21 mouse cellular contexts compared by ENCODE assay signal in the genomic region with DNA sequence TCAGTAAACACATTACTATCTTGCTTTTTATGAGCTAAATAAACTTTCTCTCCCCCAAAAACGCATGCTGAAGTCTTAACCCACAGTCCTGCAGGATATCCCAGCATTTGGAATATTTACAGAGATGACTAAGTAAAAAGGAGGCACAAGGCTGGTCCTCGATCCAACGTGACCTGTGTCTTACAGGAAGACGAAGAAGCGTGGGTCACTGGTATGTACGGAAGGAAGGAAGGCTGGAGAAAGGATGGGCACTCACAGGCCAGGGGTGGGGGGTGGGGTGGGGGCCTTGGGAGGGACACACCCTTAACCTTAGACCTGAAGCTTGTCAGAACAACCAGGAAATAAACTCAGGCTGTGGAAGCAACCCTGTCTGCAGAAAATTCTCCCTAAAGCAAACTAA. TPM values are rescaled to one million over a fixed set of nuclear protein-coding genes. Genes with fewer than 3 reads are reported as not detected.
DNase-seq lines count a peak whose midpoint lies in the region; ATAC-seq and TF ChIP-seq lines count a peak whose summit lies in the region.
"Had no signal": no experiment of that assay in that cellular context is flagged by ENCODE, and none has a peak within 500 bp of the region (broad histone marks: within the 10 kb centered on the region; RNA-seq: fewer than 3 reads in every experiment).

No protein-coding gene starts in this region.

- no peak for TF ChIP-seq CTCF in kidney, adult 2 months (conservative IDR thresholded peaks at IDR 0.05; ENCODE audit: insufficient read depth, insufficient read length, low read depth, low read length)
- no peak for TF ChIP-seq CTCF in lung, adult 2 months (IDR thresholded peaks at IDR 0.05; ENCODE audit: insufficient read depth, low read length)
- no peak for TF ChIP-seq CTCF in embryonic fibroblast, embryonic 13.5 days (IDR thresholded peaks at IDR 0.05; ENCODE audit: borderline replicate concordance, insufficient read depth, low read length)

- ATAC-seq in lung, embryonic 15.5 days (ENCODE audit: borderline replicate concordance, extremely low read depth, low FRiP score, low TSS enrichment): peak; percentile 32
- no peak for ATAC-seq in forebrain, embryonic 15.5 days (replicated peaks)
- ATAC-seq: forebrain, embryonic 14.5 days had no signal

- H3K9ac ChIP-seq in lung, embryonic 15.5 days: no peak overlapping the region
- no peak overlapping the region for H3K9ac ChIP-seq in forebrain, embryonic 15.5 days (replicated peaks)
- H3K9ac ChIP-seq: embryonic facial prominence, embryonic 12.5 days; hindbrain, embryonic 14.5 days; limb, embryonic 12.5 days had no signal

- no peaks in the 10 kb centered on the region for H3K9me3 ChIP-seq in lung, embryonic 15.5 days
- no peaks in the 10 kb centered on the region for H3K9me3 ChIP-seq in forebrain, embryonic 15.5 days
- H3K9me3 ChIP-seq: embryonic facial prominence, embryonic 12.5 days; limb, embryonic 12.5 days; midbrain, embryonic 10.5 days had no signal

- 55% methylated on average over 6 of the region's 6 CpGs for WGBS in kidney, adult 2 months
- 46% methylated on average over 6 of the region's 6 CpGs for WGBS in lung, embryonic 15.5 days
- 43% methylated on average over 6 of the region's 6 CpGs for WGBS in lung, adult 2 months
- WGBS in forebrain, embryonic 15.5 days: 87% methylated on average over 6 of the region's 6 CpGs

- peak overlapping the region; percentile 78 for H3K27ac ChIP-seq in kidney, adult 2 months (ENCODE audit: insufficient read depth, low read depth, low read length)
- peak overlapping the region; percentile 22; the same call in 1 of the 2 replicates for H3K27ac ChIP-seq in lung, embryonic 15.5 days
- H3K27ac ChIP-seq in embryonic fibroblast, embryonic 13.5 days (ENCODE audit: insufficient read depth, low read length): peak overlapping the region; percentile 94
- H3K27ac ChIP-seq in forebrain, embryonic 15.5 days (replicated peaks): no peak overlapping the region
- H3K27ac ChIP-seq: embryonic facial prominence, embryonic 12.5 days; hindbrain, embryonic 14.5 days; limb, embryonic 12.5 days; macrophage; midbrain, embryonic 10.5 days had no signal

- no peak overlapping the region for H3K4me3 ChIP-seq in kidney, adult 2 months (ENCODE audit: insufficient read depth, low read depth, low read length)
- H3K4me3 ChIP-seq in lung, embryonic 15.5 days: no peak overlapping the region
- H3K4me3 ChIP-seq in lung, adult 2 months (replicated peaks; ENCODE audit: extremely low read depth, low read depth, low read length): no peak overlapping the region
- no peak overlapping the region for H3K4me3 ChIP-seq in embryonic fibroblast, embryonic 13.5 days (ENCODE audit: insufficient read depth, low read length)
- no peak overlapping the region for H3K4me3 ChIP-seq in myocyte
- no peak overlapping the region for H3K4me3 ChIP-seq in forebrain, embryonic 15.5 days
- H3K4me3 ChIP-seq: embryonic facial prominence, embryonic 12.5 days; limb, embryonic 12.5 days; midbrain, embryonic 10.5 days had no signal

- no peak for TF ChIP-seq POLR2A in kidney, adult 2 months (IDR thresholded peaks at IDR 0.05; ENCODE audit: low read depth, low read length)
- TF ChIP-seq POLR2A in lung, adult 2 months (IDR thresholded peaks at IDR 0.05; ENCODE audit: borderline replicate concordance, extremely low read depth, low read depth, low read length): no peak
- no peak for TF ChIP-seq POLR2A in embryonic fibroblast, embryonic 13.5 days (IDR thresholded peaks at IDR 0.05; ENCODE audit: low read depth, low read length)
- TF ChIP-seq POLR2A in myocyte (IDR thresholded peaks at IDR 0.05; ENCODE audit: insufficient read length, low read depth): no peak

- H3ac ChIP-seq in myocyte (ENCODE audit: control insufficient read depth, insufficient read length): no peak overlapping the region

- H3K79me2 ChIP-seq in myocyte (ENCODE audit: control insufficient read depth, insufficient read depth): no peaks in the 10 kb centered on the region

- no peaks in the 10 kb centered on the region; the same call in none of the 2 replicates for H3K36me3 ChIP-seq in kidney, adult 2 months (ENCODE audit: control insufficient read depth, insufficient read depth, low read length)
- peaks cover 5% of the 10 kb centered on the region; the same call in 1 of the 2 replicates for H3K36me3 ChIP-seq in lung, embryonic 15.5 days
- no peaks in the 10 kb centered on the region for H3K36me3 ChIP-seq in myocyte (ENCODE audit: control insufficient read depth, insufficient read depth)
- no peaks in the 10 kb centered on the region; the same call in 1 of the 2 replicates for H3K36me3 ChIP-seq in forebrain, embryonic 15.5 days

- peak; percentile 43 for DNase-seq in kidney, adult 2 months
- DNase-seq in kidney, postnatal 14 days: no peak
- DNase-seq in lung, adult 2 months: no peak
- DNase-seq in adrenal gland, adult 8-10 months: no peak
- DNase-seq: adrenal gland, postnatal 10 days; gastrocnemius, postnatal 25 days; heart, postnatal 14 days; right cerebral cortex, adult 18-20 months; thymus, postnatal 36 days had no signal

- no peak overlapping the region for H3K4me2 ChIP-seq in lung, embryonic 15.5 days
- peak overlapping the region; percentile 53 for H3K4me2 ChIP-seq in myocyte (ENCODE audit: low read depth)
- no peak overlapping the region for H3K4me2 ChIP-seq in forebrain, embryonic 15.5 days (replicated peaks)
- H3K4me2 ChIP-seq: embryonic facial prominence, embryonic 12.5 days; heart, embryonic 11.5 days; hindbrain, embryonic 14.5 days; limb, embryonic 12.5 days had no signal

- H3K4me1 ChIP-seq in kidney, adult 2 months (ENCODE audit: control insufficient read depth, insufficient read depth, low read length): peaks cover 25% of the 10 kb centered on the region
- H3K4me1 ChIP-seq in lung, embryonic 15.5 days: peaks cover 32% of the 10 kb centered on the region
- H3K4me1 ChIP-seq in lung, adult 2 months (ENCODE audit: control insufficient read depth, insufficient read depth, low read length): peaks cover 12% of the 10 kb centered on the region
- peaks cover 26% of the 10 kb centered on the region for H3K4me1 ChIP-seq in embryonic fibroblast, embryonic 13.5 days (ENCODE audit: control insufficient read depth, insufficient read depth, low read length)
- no peaks in the 10 kb centered on the region for H3K4me1 ChIP-seq in forebrain, embryonic 15.5 days
- H3K4me1 ChIP-seq: embryonic facial prominence, embryonic 12.5 days; limb, embryonic 12.5 days had no signal

- no peaks in the 10 kb centered on the region for H3K27me3 ChIP-seq in kidney, adult 2 months (replicated peaks; ENCODE audit: control insufficient read depth, insufficient read depth, low read length)
- no peaks in the 10 kb centered on the region for H3K27me3 ChIP-seq in lung, embryonic 15.5 days
- no peaks in the 10 kb centered on the region for H3K27me3 ChIP-seq in myocyte (ENCODE audit: control insufficient read depth, insufficient read depth, insufficient read length)
- no peaks in the 10 kb centered on the region for H3K27me3 ChIP-seq in forebrain, embryonic 15.5 days
- H3K27me3 ChIP-seq: embryonic facial prominence, embryonic 12.5 days; limb, embryonic 12.5 days; Patski had no signal

TF ChIP-seq in myocyte, 11 proteins besides CTCF, POLR2A, EP300 and RAD21:
- TF ChIP-seq MAX (IDR thresholded peaks at IDR 0.05; ENCODE audit: low read depth) (no peak), TCF3 (IDR thresholded peaks at IDR 0.05; ENCODE audit: insufficient read length, low read depth) (no peak), MYOG (IDR thresholded peaks at IDR 0.05; ENCODE audit: control insufficient read depth in 1 of 3, insufficient read depth in 1 of 3, insufficient read length in 2 of 3, low read depth in 2 of 3) (no peak), SRF (IDR thresholded peaks at IDR 0.05; ENCODE audit: control insufficient read depth, insufficient read length, low read depth) (no peak), E2F4 (IDR thresholded peaks at IDR 0.05; ENCODE audit: insufficient read depth) (no peak), USF1 (IDR thresholded peaks at IDR 0.05; ENCODE audit: low read depth) (no peak), CEBPB (IDR thresholded peaks at IDR 0.05; ENCODE audit: insufficient read depth, poor library complexity, severe bottlenecking) (no peak), REST (IDR thresholded peaks at IDR 0.05; ENCODE audit: insufficient read depth, insufficient read length) (no peak), TCF12 (IDR thresholded peaks at IDR 0.05; ENCODE audit: insufficient read depth, poor library complexity, severe bottlenecking) (no peak), POLR2AphosphoS2 (IDR thresholded peaks at IDR 0.05; ENCODE audit: insufficient read length, low read depth) (no peak), MYOD1 (IDR thresholded peaks at IDR 0.05; ENCODE audit: control insufficient read depth in 1 of 3, insufficient read length in 2 of 3, low read depth in 2 of 3) (no peak)

RNA-seq across cellular contexts. Expression of a gene that starts 15.8 kb away (rescaled TPM):
- polyA plus RNA-seq in kidney, adult 2 months (2012; rRNA removed): 37.1 and 42.9 TPM in 2 replicates
- 37.8 and 41.6 TPM in 2 replicates for polyA plus RNA-seq in lung, embryonic 15.5 days (2015; fragmentation: Nextera tagmentation; extraction: Ambion mirVana)
- polyA plus RNA-seq in lung, adult 2 months (2012; rRNA removed): 29.5 and 40.0 TPM in 2 replicates
- polyA plus RNA-seq in embryonic fibroblast, embryonic 13.5 days (2011; ENCODE audit: insufficient read length, low read depth, missing spikeins): 41.8 and 60.3 TPM in 2 replicates
- 19.0 TPM for polyA plus RNA-seq in myocyte (2012; fragmentation: generic; extraction: Trizol)
- total RNA-seq in adrenal gland, adult 8-10 months (2022): 10 to 100 TPM; 56.4 to 85.3 (median 72.8) TPM
- polyA plus RNA-seq in forebrain, embryonic 15.5 days (2015; fragmentation: Nextera tagmentation; extraction: Ambion mirVana): 37.3 and 40.4 TPM in 2 replicates
